Mouse (Mus musculus): Measurements from ENCODE around the gene Cdk9.

- TF ChIP-seq POLR2A (IDR thresholded peaks at IDR 0.05; ENCODE audit: extremely low read depth, insufficient read depth, low read length) (no peak), CTCF (IDR thresholded peaks at IDR 0.05; ENCODE audit: extremely low read depth, insufficient read depth, low read length) (no peak)
Measured at GRCm38 (mm10) chr2:32683701-32684100, 29.2 kb downstream of the Cdk9 start.

Data from cortical plate, adult 2 months (tissue).